Mouse (Mus musculus): ENCODE data around the gene Lrrc17. TPM values are rescaled to one million over a fixed set of nuclear protein-coding genes. Genes with fewer than 3 reads are reported as not detected.

The Lrrc17 gene
- total RNA-seq (2014; fragmentation: Nextera tagmentation): not detected in 2 replicates
- 0.16 and 0.35 TPM in 2 replicates for total RNA-seq (2017)
- polyA plus RNA-seq (2012): not detected in 2 replicates

GRCm38 (mm10) chr5:21543409-21544201 lies at the start of gene Lrrc17:
Gene Lrrc17, plus strand, starts transcription at chr5:21543559.
- DNase-seq (ENCODE audit: low spot score) (no peak), ATAC-seq (ENCODE audit: extremely low read depth, insufficient number of reproducible peaks, low FRiP score, poor library complexity, severe bottlenecking) (no peak)
- TF ChIP-seq TAL1 (conservative IDR thresholded peaks at IDR 0.05; ENCODE audit: low read depth, low read length): no peak
- TF ChIP-seq CTCF (IDR thresholded peaks at IDR 0.05; ENCODE audit: low read depth, low read length): no peak
- TF ChIP-seq GATA1 (IDR thresholded peaks at IDR 0.05; ENCODE audit: borderline replicate concordance, low read length): no peak
- no peak for TF ChIP-seq GATA2 (IDR thresholded peaks at IDR 0.05; ENCODE audit: borderline replicate concordance, low read depth, low read length)
- H3K27me3 ChIP-seq (ENCODE audit: insufficient read depth, low read length): no peaks in the 10 kb centered on the region; the same call in 1 of the 2 replicates
- no peaks in the 10 kb centered on the region for H3K9me3 ChIP-seq (replicated peaks)
- H3K4me3 ChIP-seq (ENCODE audit: low read depth, low read length): no peak within 1 kb of the TSS
- H3K36me3 ChIP-seq (replicated peaks): no peaks in the 10 kb centered on the region
- H3K4me1 ChIP-seq (ENCODE audit: insufficient read depth, low read depth, low read length): no peaks in the 10 kb centered on the region

DNA sequence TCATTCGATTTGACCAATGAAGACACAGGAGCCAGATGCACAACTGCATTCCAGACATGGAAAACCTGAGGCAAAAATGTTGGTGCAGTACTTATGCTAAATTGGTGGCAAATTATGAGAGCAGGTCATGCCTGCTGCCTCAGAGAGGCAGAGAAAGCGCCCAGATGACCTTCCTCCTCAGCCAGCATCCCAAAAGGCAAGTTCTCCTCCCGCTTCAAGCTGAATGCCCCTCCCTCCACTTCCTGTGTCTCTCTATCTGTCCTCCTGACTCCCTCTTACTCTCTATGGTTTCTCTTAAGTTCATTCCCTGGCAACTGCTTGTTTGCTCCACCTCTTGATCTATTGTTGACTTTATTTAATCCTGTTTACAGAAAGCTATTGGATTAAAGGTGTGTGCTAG lies 48.6 kb upstream of the Lrrc17 start:
- ATAC-seq (ENCODE audit: extremely low read depth, insufficient number of reproducible peaks, low FRiP score, poor library complexity, severe bottlenecking): no peak
- TF ChIP-seq GATA2 (IDR thresholded peaks at IDR 0.05; ENCODE audit: borderline replicate concordance, low read depth, low read length): no peak
- H3K36me3 ChIP-seq (replicated peaks): no peaks in the 10 kb centered on the region
- H3K4me3 ChIP-seq (ENCODE audit: low read depth, low read length): no peak overlapping the region
- H3K9me3 ChIP-seq (replicated peaks): no peaks in the 10 kb centered on the region
- DNase-seq (ENCODE audit: low spot score): no peak
- peaks cover 7% of the 10 kb centered on the region for H3K27me3 ChIP-seq (ENCODE audit: insufficient read depth, low read length)
- no peaks in the 10 kb centered on the region; the same call in 1 of the 2 replicates for H3K4me1 ChIP-seq (ENCODE audit: insufficient read depth, low read depth, low read length)

DNA sequence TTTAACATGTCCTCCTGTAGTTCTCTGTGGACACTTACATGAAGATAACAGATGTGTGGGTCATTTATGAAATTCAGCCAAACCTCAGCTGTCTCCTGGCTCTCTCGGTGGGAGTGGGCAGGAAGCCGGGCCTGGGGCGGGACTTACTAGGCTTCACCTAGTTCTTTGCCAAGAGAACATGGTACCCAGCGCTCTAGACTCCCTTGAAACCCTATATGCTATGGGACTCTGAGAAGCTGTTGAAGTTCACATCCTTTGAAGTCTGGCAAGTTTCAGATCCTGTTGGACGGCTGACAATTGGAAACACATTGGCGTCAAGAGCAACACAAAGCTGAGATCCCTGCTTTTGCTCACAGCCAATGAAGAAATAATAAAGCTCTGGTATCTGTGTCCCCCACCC lies 47.0 kb upstream of the Lrrc17 start:
- Histone ChIP-seq H3K9me3 (replicated peaks) (no peaks in the 10 kb centered on the region), H3K36me3 (replicated peaks) (no peaks in the 10 kb centered on the region), H3K27me3 (ENCODE audit: insufficient read depth, low read length) (peaks cover 16% of the 10 kb centered on the region), H3K4me1 (ENCODE audit: insufficient read depth, low read depth, low read length) (no peaks in the 10 kb centered on the region; the same call in 1 of the 2 replicates), H3K4me3 (ENCODE audit: low read depth, low read length) (no peak overlapping the region)
- ATAC-seq (ENCODE audit: extremely low read depth, insufficient number of reproducible peaks, low FRiP score, poor library complexity, severe bottlenecking): no peak
- DNase-seq (ENCODE audit: low spot score): no peak
- TF ChIP-seq CTCF (IDR thresholded peaks at IDR 0.05; ENCODE audit: low read depth, low read length): no peak
- TF ChIP-seq GATA1 (IDR thresholded peaks at IDR 0.05; ENCODE audit: borderline replicate concordance, low read length): no peak
- TF ChIP-seq POLR2AphosphoS5 (IDR thresholded peaks at IDR 0.05; ENCODE audit: insufficient replicate concordance, low read depth, low read length): no peak
- no peak for TF ChIP-seq TAL1 (conservative IDR thresholded peaks at IDR 0.05; ENCODE audit: low read depth, low read length)
- no peak for TF ChIP-seq GATA2 (IDR thresholded peaks at IDR 0.05; ENCODE audit: borderline replicate concordance, low read depth, low read length)

- TF ChIP-seq POLR2AphosphoS5 (IDR thresholded peaks at IDR 0.05; ENCODE audit: insufficient replicate concordance, low read depth, low read length) (no peak), GATA2 (IDR thresholded peaks at IDR 0.05; ENCODE audit: borderline replicate concordance, low read depth, low read length) (no peak), TAL1 (conservative IDR thresholded peaks at IDR 0.05; ENCODE audit: low read depth, low read length) (no peak), CTCF (IDR thresholded peaks at IDR 0.05; ENCODE audit: low read depth, low read length) (no peak), GATA1 (IDR thresholded peaks at IDR 0.05; ENCODE audit: borderline replicate concordance, low read length) (no peak)
- Histone ChIP-seq H3K36me3 (replicated peaks) (no peaks in the 10 kb centered on the region), H3K27me3 (ENCODE audit: insufficient read depth, low read length) (peaks cover 18% of the 10 kb centered on the region), H3K4me1 (ENCODE audit: insufficient read depth, low read depth, low read length) (no peaks in the 10 kb centered on the region; the same call in 1 of the 2 replicates), H3K4me3 (ENCODE audit: low read depth, low read length) (no peak overlapping the region), H3K9me3 (replicated peaks) (no peaks in the 10 kb centered on the region)
- DNase-seq (ENCODE audit: low spot score) (no peak), ATAC-seq (ENCODE audit: extremely low read depth, insufficient number of reproducible peaks, low FRiP score, poor library complexity, severe bottlenecking) (no peak)
Observed at GRCm38 (mm10) chr5:21496881-21497280, 46.5 kb upstream of the Lrrc17 start.

DNA sequence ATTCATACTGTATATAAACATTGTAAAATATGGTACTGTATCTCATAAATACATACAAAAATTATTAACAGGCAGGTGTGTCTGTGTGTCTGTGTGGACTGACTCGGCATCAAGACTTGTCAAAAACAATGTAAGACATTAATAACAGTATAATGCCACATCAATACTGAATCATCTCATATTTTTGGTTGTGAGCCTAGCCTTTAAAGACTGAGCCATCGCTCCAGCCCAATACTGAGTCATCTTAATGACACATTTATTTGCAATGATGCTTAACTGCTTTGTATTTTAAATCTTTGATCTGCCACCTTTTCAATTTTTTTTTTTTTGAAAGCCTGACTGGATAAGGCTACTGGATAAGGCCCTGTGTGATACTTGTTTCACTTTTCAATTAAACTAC lies 44.9 kb upstream of the Lrrc17 start:
- Histone ChIP-seq H3K36me3 (replicated peaks) (no peaks in the 10 kb centered on the region), H3K4me1 (ENCODE audit: insufficient read depth, low read depth, low read length) (no peaks in the 10 kb centered on the region; the same call in 1 of the 2 replicates), H3K4me3 (ENCODE audit: low read depth, low read length) (no peak overlapping the region), H3K27me3 (ENCODE audit: insufficient read depth, low read length) (peaks cover 18% of the 10 kb centered on the region), H3K9me3 (replicated peaks) (no peaks in the 10 kb centered on the region)
- DNase-seq (ENCODE audit: low spot score): no peak
- no peak for ATAC-seq (ENCODE audit: extremely low read depth, insufficient number of reproducible peaks, low FRiP score, poor library complexity, severe bottlenecking)
- TF ChIP-seq CTCF (IDR thresholded peaks at IDR 0.05; ENCODE audit: low read depth, low read length): no peak
- no peak for TF ChIP-seq GATA2 (IDR thresholded peaks at IDR 0.05; ENCODE audit: borderline replicate concordance, low read depth, low read length)
- TF ChIP-seq POLR2AphosphoS5 (IDR thresholded peaks at IDR 0.05; ENCODE audit: insufficient replicate concordance, low read depth, low read length): no peak
- TF ChIP-seq GATA1 (IDR thresholded peaks at IDR 0.05; ENCODE audit: borderline replicate concordance, low read length): no peak
- TF ChIP-seq TAL1 (conservative IDR thresholded peaks at IDR 0.05; ENCODE audit: low read depth, low read length): no peak

GRCm38 (mm10) chr5:21498925-21499324 lies 44.4 kb upstream of the Lrrc17 start:
- peaks cover 15% of the 10 kb centered on the region for H3K27me3 ChIP-seq (ENCODE audit: insufficient read depth, low read length)
- no peaks in the 10 kb centered on the region; the same call in 1 of the 2 replicates for H3K4me1 ChIP-seq (ENCODE audit: insufficient read depth, low read depth, low read length)
- TF ChIP-seq GATA2 (IDR thresholded peaks at IDR 0.05; ENCODE audit: borderline replicate concordance, low read depth, low read length): no peak
- no peak for TF ChIP-seq POLR2AphosphoS5 (IDR thresholded peaks at IDR 0.05; ENCODE audit: insufficient replicate concordance, low read depth, low read length)
- no peak for TF ChIP-seq GATA1 (IDR thresholded peaks at IDR 0.05; ENCODE audit: borderline replicate concordance, low read length)
- no peak for TF ChIP-seq CTCF (IDR thresholded peaks at IDR 0.05; ENCODE audit: low read depth, low read length)
- no peak for TF ChIP-seq TAL1 (conservative IDR thresholded peaks at IDR 0.05; ENCODE audit: low read depth, low read length)
- no peaks in the 10 kb centered on the region for H3K9me3 ChIP-seq (replicated peaks)
- DNase-seq (ENCODE audit: low spot score) (no peak), ATAC-seq (ENCODE audit: extremely low read depth, insufficient number of reproducible peaks, low FRiP score, poor library complexity, severe bottlenecking) (no peak)
- H3K4me3 ChIP-seq (ENCODE audit: low read depth, low read length): no peak overlapping the region
- H3K36me3 ChIP-seq (replicated peaks): no peaks in the 10 kb centered on the region

All from G1E (cell line).